Mouse (Mus musculus) heart, adult 2 months (tissue): ENCODE data around the gene Gm10639. TPM values are rescaled to one million over a fixed set of nuclear protein-coding genes. Genes with fewer than 3 reads are reported as not detected.
"Not testable (repeated sequence)": the region's sequence is repeated elsewhere in the genome, so short reads cannot be mapped to it uniquely, and the experiment has no call there.

Experiments used
- DNase-seq, 2 experiments: peaks; one replicate each; pipeline ENCODE4 v3.0.0; 2021
- H3K27ac ChIP-seq: fragments of 200-600 bp; 2 replicates; pipeline ENCODE4 v1.8.1; 2022
- H3K27me3 ChIP-seq: fragments of 200-500 bp; 2 replicates; pipeline ENCODE4 v1.6.1; 2012; ENCODE audit warnings: mild to moderate bottlenecking, low read length, inconsistent platforms, mixed read lengths; ENCODE audit not compliant: control insufficient read depth, insufficient read depth
- H3K36me3 ChIP-seq: fragments of 200-500 bp; 2 replicates; pipeline ENCODE4 v1.6.1; 2012; ENCODE audit warnings: low read length, inconsistent platforms; ENCODE audit not compliant: control insufficient read depth, insufficient read depth
- H3K4me1 ChIP-seq: fragments of 200-500 bp; 2 replicates; pipeline ENCODE4 v1.6.1; 2011; ENCODE audit warnings: low read length; ENCODE audit not compliant: control insufficient read depth, insufficient read depth
- H3K4me3 ChIP-seq: fragments of 200-600 bp; 2 replicates; pipeline ENCODE4 v1.8.1; 2022
- H3K79me2 ChIP-seq: fragments of 200-500 bp; replicated peaks from 2 replicates; pipeline ENCODE4 v1.6.1; 2012; ENCODE audit warnings: mild to moderate bottlenecking, inconsistent platforms, low read length, moderate library complexity, mixed read lengths; ENCODE audit not compliant: control insufficient read depth, insufficient read depth
- H3K9ac ChIP-seq: fragments of 200-500 bp; 2 replicates; pipeline ENCODE4 v1.6.1; 2012; ENCODE audit warnings: low read depth, mild to moderate bottlenecking, control low read depth, inconsistent platforms, low read length, mixed read lengths
- CTCF ChIP-seq: fragments of 200-600 bp; IDR thresholded peaks from 2 replicates; pipeline ENCODE4 v1.8.1; 2022; ENCODE audit warnings: antibody characterized with exemption, mild to moderate bottlenecking, moderate library complexity
- EP300 ChIP-seq: fragments of 200-500 bp; IDR thresholded peaks from 2 replicates; pipeline ENCODE4 v1.6.1; 2011; ENCODE audit warnings: low read depth, low read length, control low read depth; ENCODE audit not compliant: insufficient read depth
- POLR2A ChIP-seq: fragments of 200-500 bp; IDR thresholded peaks from 2 replicates; pipeline ENCODE4 v1.6.1; 2011; ENCODE audit warnings: mild to moderate bottlenecking, low read depth, low read length, control low read depth; ENCODE audit not compliant: insufficient read depth
- WGBS: fragments of 180-500 bp; shearing (Covaris S2); methylation state at CpG from one replicate; pipeline ENCODE4 v1.1.7; 2018; 5-methylcytosine and 5-hydroxymethylcytosine counted together
- intact Hi-C: fragments of 180-260 bp; cut with DNase I; formaldehyde crosslinking; loops from one replicate; pipeline ENCODE4 v1.15.1; 2025
- polyA plus RNA-seq: library from polyadenylated mRNA; depleted of rRNA; stranded (reverse); fragments of >200 nt; gene quantifications from 2 replicates; pipeline ENCODE4 v1.2.3, GENCODE M21; 2012
- total RNA-seq, 2 experiments: library from RNA; stranded (reverse); gene quantifications; 2 replicates each; pipeline ENCODE4 v1.2.3; 2021

Gene Gm10639
- total and polyA plus RNA-seq, 3 experiments: 0.18 to 0.44 TPM; not detected in 1

- H3K79me2 ChIP-seq, H3K4me3 ChIP-seq, H3K27ac ChIP-seq, H3K36me3 ChIP-seq, intact Hi-C loops, H3K9ac ChIP-seq, H3K4me1 ChIP-seq, H3K27me3 ChIP-seq: not testable (repeated sequence)
- 15% methylated on average over 8 of the region's 8 CpGs for WGBS
- TF ChIP-seq CTCF: peak; percentile 86
- peak; percentile 21 to 61 for DNase-seq
Measured at GRCm38 (mm10) chr9:78340324-78340723, 50.6 kb downstream of the Gm10639 start.

- H3K79me2 ChIP-seq, H3K27ac ChIP-seq, H3K36me3 ChIP-seq, intact Hi-C loops, H3K4me1 ChIP-seq, H3K4me3 ChIP-seq, H3K27me3 ChIP-seq, H3K9ac ChIP-seq, DNase-seq: not testable (repeated sequence)
- WGBS: 80% methylated on average over 4 of the region's 4 CpGs
Measured at GRCm38 (mm10) chr9:78342494-78342893, 52.8 kb downstream of the Gm10639 start.

GRCm38 (mm10) chr9:78343055-78343454 lies 53.3 kb downstream of the Gm10639 start:
- H3K79me2 ChIP-seq, H3K27me3 ChIP-seq, H3K36me3 ChIP-seq, H3K9ac ChIP-seq, H3K4me1 ChIP-seq, H3K27ac ChIP-seq, H3K4me3 ChIP-seq, DNase-seq, intact Hi-C loops: not testable (repeated sequence)
- WGBS: 73% methylated on average over 9 of the region's 9 CpGs

- H3K4me1 ChIP-seq, H3K27ac ChIP-seq, intact Hi-C loops, H3K9ac ChIP-seq, H3K27me3 ChIP-seq, H3K4me3 ChIP-seq, DNase-seq, H3K79me2 ChIP-seq, H3K36me3 ChIP-seq: not testable (repeated sequence)
- WGBS: 63% methylated on average over 4 of the region's 4 CpGs
Measured at GRCm38 (mm10) chr9:78345235-78345634, 55.5 kb downstream of the Gm10639 start.

GRCm38 (mm10) chr9:78347004-78347403 lies 57.3 kb downstream of the Gm10639 start:
- Histone ChIP-seq H3K27ac (no peak overlapping the region), H3K36me3 (no peaks in the 10 kb centered on the region), H3K4me3 (no peak overlapping the region), H3K4me1 (no peaks in the 10 kb centered on the region), H3K27me3 (no peaks in the 10 kb centered on the region), H3K9ac (no peak overlapping the region), H3K79me2 (no peaks in the 10 kb centered on the region)
- WGBS: 57% methylated on average over 3 of the region's 3 CpGs
- intact Hi-C loops: no loop called here
- TF ChIP-seq EP300 (no peak), POLR2A (no peak), CTCF (no peak)
- no peak for DNase-seq

GRCm38 (mm10) chr9:78348206-78349004 lies 58.7 kb downstream of the Gm10639 start:
- H3K36me3 ChIP-seq, intact Hi-C loops, H3K27me3 ChIP-seq, H3K27ac ChIP-seq, H3K9ac ChIP-seq, H3K4me3 ChIP-seq, H3K4me1 ChIP-seq, H3K79me2 ChIP-seq: not testable (repeated sequence)
- peak in 1 of 2 experiments; percentile 7 for DNase-seq
- 61% methylated on average over 6 of the region's 6 CpGs for WGBS

- H3K4me1 ChIP-seq, H3K4me3 ChIP-seq, H3K27me3 ChIP-seq, H3K36me3 ChIP-seq, H3K79me2 ChIP-seq, intact Hi-C loops, H3K9ac ChIP-seq, H3K27ac ChIP-seq, DNase-seq: not testable (repeated sequence)
- 76% methylated on average over 3 of the region's 3 CpGs for WGBS
Measured at GRCm38 (mm10) chr9:78349141-78349540, 59.4 kb downstream of the Gm10639 start.

- H3K79me2 ChIP-seq, DNase-seq, intact Hi-C loops, H3K36me3 ChIP-seq, H3K27ac ChIP-seq, H3K4me1 ChIP-seq, H3K27me3 ChIP-seq, H3K9ac ChIP-seq, H3K4me3 ChIP-seq: not testable (repeated sequence)
Measured at GRCm38 (mm10) chr9:78350007-78350406, 60.3 kb downstream of the Gm10639 start.
